Mouse (Mus musculus) kidney, embryonic 15.5 days (tissue): Measurements from ENCODE around the gene Herc2. TPM values are rescaled to one million over a fixed set of nuclear protein-coding genes. Genes with fewer than 3 reads are reported as not detected.
A peak's percentile ranks its signal among the peaks of the same experiment; 100 is the strongest.

Source experiments
- ATAC-seq: fragments of 200-750 bp; cut with Nextera tagmentation; replicated peaks from 2 replicates; pipeline ENCODE4 v1.8.0; 2017; ENCODE audit warnings: moderate TSS enrichment; ENCODE audit not compliant: low FRiP score
- H3K27ac ChIP-seq: fragments of 300-500 bp; sonication (generic); 2 replicates; pipeline ENCODE4 v1.5.1; 2015; ENCODE audit warnings: mild to moderate bottlenecking, inconsistent platforms
- H3K27me3 ChIP-seq: fragments of 300-500 bp; sonication (generic); 2 replicates; pipeline ENCODE4 v1.6.1; 2015; ENCODE audit warnings: inconsistent platforms
- H3K36me3 ChIP-seq: fragments of 300-500 bp; sonication (generic); 2 replicates; pipeline ENCODE4 v1.6.1; 2015; ENCODE audit warnings: inconsistent platforms
- H3K4me1 ChIP-seq: fragments of 300-500 bp; sonication (generic); 2 replicates; pipeline ENCODE4 v1.6.1; 2015; ENCODE audit warnings: inconsistent platforms
- H3K4me2 ChIP-seq: fragments of 300-500 bp; sonication (generic); 2 replicates; pipeline ENCODE4 v1.6.1; 2015; ENCODE audit warnings: moderate library complexity, mild to moderate bottlenecking, inconsistent platforms
- H3K4me3 ChIP-seq: fragments of 300-500 bp; sonication (generic); replicated peaks from 2 replicates; pipeline ENCODE4 v1.5.1; 2015; ENCODE audit warnings: mild to moderate bottlenecking, inconsistent platforms
- H3K9ac ChIP-seq: fragments of 300-500 bp; sonication (generic); 2 replicates; pipeline ENCODE4 v1.6.1; 2015; ENCODE audit warnings: mild to moderate bottlenecking, inconsistent platforms
- H3K9me3 ChIP-seq: fragments of 300-500 bp; sonication (generic); replicated peaks from 2 replicates; pipeline ENCODE4 v1.6.1; 2016; ENCODE audit warnings: inconsistent platforms
- WGBS: fragments of 180-500 bp; shearing (Covaris S2); methylation state at CpG from one replicate; pipeline ENCODE4 v1.1.7; 2015; ENCODE audit warnings: mixed read lengths; 5-methylcytosine and 5-hydroxymethylcytosine counted together
- polyA plus RNA-seq: library from polyadenylated mRNA; unstranded; fragments of >200 nt; fragmentation: Nextera tagmentation; extraction: Ambion mirVana; gene quantifications from 2 replicates; pipeline ENCODE4 v1.2.1, GENCODE M21; 2015

Herc2 gene
- polyA plus RNA-seq, 1 experiment from 2014 or later, result 24.3 TPM

DNA sequence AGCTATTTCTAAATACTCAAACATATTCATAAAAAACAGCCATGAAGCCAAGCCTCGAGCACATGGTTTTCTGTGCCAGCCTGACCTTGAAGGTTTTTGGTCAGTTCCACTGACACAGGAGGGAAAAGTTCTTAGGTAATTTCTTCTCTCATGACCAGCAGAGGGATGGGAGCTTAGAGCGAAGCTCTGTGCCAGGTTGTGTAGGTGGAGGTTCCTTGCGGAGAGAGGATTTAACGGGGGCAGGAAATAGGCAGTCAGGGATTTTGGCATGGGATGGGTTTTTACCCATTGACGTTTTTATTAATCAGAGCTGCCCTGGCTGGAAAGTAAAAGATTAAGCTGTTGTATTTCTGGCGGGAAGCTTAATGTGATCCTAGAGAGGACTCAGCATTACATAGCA lies 170.8 kb downstream of the Herc2 start:
- Histone ChIP-seq H3K27me3 (no peaks in the 10 kb centered on the region), H3K4me2 (no peak overlapping the region), H3K4me1 (no peaks in the 10 kb centered on the region), H3K36me3 (peaks cover 83% of the 10 kb centered on the region), H3K9ac (no peak overlapping the region), H3K9me3 (no peaks in the 10 kb centered on the region), H3K4me3 (no peak overlapping the region), H3K27ac (no peak overlapping the region)
- 90% methylated on average over 6 of the region's 6 CpGs for WGBS
- no peak for ATAC-seq

DNA sequence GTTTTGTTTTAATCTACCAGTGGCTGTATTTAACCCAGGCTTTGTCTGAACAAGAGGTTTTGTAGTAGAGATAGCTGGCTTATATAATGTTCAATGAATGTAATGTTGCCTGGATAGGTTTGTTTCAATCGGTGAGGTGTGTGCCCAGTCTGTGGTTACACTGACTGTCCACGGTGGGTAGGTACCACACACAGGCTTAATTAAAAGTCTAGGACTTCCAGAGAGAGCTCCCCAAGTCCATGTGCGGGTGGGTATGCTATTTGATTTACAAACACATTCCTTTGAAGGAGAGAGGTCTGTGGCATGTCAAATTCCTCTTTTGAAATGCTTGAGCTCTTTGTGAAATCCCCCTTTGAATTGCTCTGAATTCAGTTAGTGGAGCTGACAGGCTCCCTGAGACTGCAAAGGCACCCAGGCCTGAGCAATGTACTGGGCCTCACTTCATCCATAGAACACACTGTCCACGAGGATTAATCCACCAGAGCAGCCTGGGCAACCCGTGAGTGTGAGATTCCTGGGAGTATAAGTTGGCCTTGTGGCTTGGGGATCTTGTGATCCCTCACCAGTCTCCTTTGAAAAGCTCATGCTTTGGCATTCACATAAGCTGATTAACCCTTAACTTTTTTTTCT lies 185.9 kb downstream of the Herc2 start:
- WGBS, result 63% methylated on average over 5 of the region's 5 CpGs
- Histone ChIP-seq H3K9me3 (no peaks in the 10 kb centered on the region), H3K36me3 (peaks cover 26% of the 10 kb centered on the region), H3K4me3 (no peak overlapping the region), H3K4me1 (no peaks in the 10 kb centered on the region), H3K27me3 (no peaks in the 10 kb centered on the region), H3K9ac (no peak overlapping the region), H3K27ac (no peak overlapping the region), H3K4me2 (no peak overlapping the region)
- no peak for ATAC-seq

- Histone ChIP-seq H3K9ac (no peak overlapping the region), H3K4me3 (no peak overlapping the region), H3K36me3 (peaks cover 21% of the 10 kb centered on the region), H3K4me2 (no peak overlapping the region), H3K9me3 (no peaks in the 10 kb centered on the region), H3K27me3 (no peaks in the 10 kb centered on the region), H3K27ac (no peak overlapping the region), H3K4me1 (no peaks in the 10 kb centered on the region)
- 81% methylated on average over 3 of the region's 3 CpGs for WGBS
- no peak for ATAC-seq
These were observed 186.6 kb downstream of the Herc2 start for GRCm38 (mm10) chr7:56236617-56237016.

DNA sequence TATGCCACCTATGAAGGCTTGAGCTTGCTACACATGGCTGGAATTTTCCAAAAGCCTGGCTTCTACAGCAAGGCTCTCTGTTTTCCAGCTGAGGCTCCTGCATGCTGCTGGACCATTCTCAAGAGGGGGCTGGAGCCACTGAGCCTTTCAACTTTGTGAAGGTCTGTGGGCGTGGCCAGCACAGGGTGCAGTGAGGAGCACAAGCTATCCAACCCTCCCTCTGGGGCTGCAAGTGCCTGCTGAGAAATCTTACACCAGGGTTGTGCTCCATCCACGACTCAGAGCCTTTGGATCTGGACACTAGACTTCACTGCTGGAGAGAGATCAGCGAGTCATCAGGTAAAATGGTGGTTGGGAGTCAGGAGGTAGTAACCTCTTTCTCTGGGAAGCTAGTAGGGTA lies 189.5 kb downstream of the Herc2 start, which contains the start of gene Oca2:
TSS of gene Oca2 (plus strand) at position 218 of the 400 bp plus-strand sequence.
- peak; percentile 67 for ATAC-seq
- 33% methylated on average over 3 of the region's 3 CpGs for WGBS

DNA sequence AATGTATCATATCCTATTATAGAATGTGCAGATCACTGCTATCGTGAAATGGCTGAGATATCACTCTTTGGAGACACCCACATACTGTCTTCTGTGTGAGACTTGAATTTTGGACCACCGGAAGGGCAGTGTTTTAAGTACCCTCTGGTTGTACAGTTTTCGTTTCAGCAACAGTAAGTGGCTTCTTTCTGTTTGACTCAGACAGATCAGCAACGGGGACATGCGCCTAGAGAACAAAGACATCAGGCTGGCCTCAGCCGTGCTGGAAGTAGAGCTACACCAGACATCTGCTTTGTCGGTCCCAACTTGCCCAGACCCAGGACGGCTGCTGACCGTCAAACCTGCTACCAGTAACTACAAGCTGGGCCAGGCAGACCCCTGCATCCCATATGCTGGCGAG lies 204.6 kb downstream of the Herc2 start:
- Histone ChIP-seq H3K36me3 (no peaks in the 10 kb centered on the region), H3K9ac (no peak overlapping the region), H3K4me2 (no peak overlapping the region), H3K4me3 (no peak overlapping the region), H3K27ac (no peak overlapping the region), H3K4me1 (no peaks in the 10 kb centered on the region), H3K9me3 (no peaks in the 10 kb centered on the region), H3K27me3 (no peaks in the 10 kb centered on the region)
- no peak for ATAC-seq
- WGBS, result 88% methylated on average over 10 of the region's 10 CpGs

More for the DNA sequence above, 189.5 kb downstream of the Herc2 start, which contains the start of gene Oca2:
- H3K36me3 ChIP-seq, result no peaks in the 10 kb centered on the region
- no peak within 1 kb of the TSS for H3K4me2 ChIP-seq
- H3K9me3 ChIP-seq, result no peaks in the 10 kb centered on the region
- H3K9ac ChIP-seq, result no peak within 1 kb of the TSS
- H3K27me3 ChIP-seq, result no peaks in the 10 kb centered on the region
- H3K27ac ChIP-seq, result no peak within 1 kb of the TSS
- no peak within 1 kb of the TSS for H3K4me3 ChIP-seq
- H3K4me1 ChIP-seq, result no peaks in the 10 kb centered on the region

DNA sequence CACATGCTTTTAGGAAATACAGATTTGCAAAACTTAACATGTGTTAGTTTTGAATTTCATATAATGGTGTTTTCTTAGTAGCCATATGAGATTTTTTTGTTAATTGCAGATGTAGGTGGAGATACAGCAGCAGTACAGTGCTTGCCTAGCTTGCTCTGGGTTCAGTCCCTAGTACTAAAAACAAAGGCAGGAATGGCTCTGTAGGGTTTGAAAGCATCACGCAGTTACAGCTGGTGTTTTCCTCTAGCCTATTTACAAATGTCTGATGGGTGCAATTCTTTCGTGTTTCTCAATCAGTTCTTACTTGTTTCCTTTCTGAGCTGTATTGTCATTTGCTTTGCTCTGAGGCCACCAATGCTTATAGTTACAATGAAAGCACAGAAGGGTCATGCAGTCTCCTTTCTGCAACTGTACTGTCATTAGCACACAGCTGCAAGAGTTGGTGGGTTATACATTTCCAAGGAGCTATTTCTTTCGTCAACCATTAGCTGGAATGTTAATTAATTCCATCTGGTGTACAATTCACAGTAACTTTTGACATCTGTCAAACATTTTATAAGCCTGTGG lies 208.0 kb downstream of the Herc2 start:
- 72% methylated on average over 3 of the region's 3 CpGs for WGBS
- Histone ChIP-seq H3K4me1 (no peaks in the 10 kb centered on the region), H3K27me3 (no peaks in the 10 kb centered on the region), H3K36me3 (no peaks in the 10 kb centered on the region), H3K27ac (no peak overlapping the region), H3K4me2 (no peak overlapping the region), H3K9ac (no peak overlapping the region), H3K4me3 (no peak overlapping the region), H3K9me3 (no peaks in the 10 kb centered on the region)
- no peak for ATAC-seq

DNA sequence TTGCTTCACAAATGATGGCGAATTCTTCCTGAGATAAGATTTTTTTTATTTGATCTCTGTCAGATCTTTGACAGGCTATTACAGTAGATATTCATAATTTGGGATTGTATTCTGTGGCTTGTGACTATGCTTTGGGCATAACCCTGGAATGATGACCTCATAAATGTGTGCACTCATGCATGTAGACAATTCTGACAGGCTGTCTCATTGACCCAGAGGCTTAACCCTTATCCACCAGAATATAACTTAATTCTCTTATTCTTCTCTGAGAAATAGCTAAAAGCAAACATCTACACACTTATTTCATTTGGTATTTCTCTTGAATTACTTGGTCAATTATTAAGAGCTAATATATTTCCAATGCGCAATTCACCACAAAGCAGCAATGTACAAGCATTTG lies 227.5 kb downstream of the Herc2 start:
- Histone ChIP-seq H3K36me3 (no peaks in the 10 kb centered on the region), H3K4me3 (no peak overlapping the region), H3K9me3 (no peaks in the 10 kb centered on the region), H3K9ac (no peak overlapping the region), H3K4me1 (no peaks in the 10 kb centered on the region), H3K27ac (no peak overlapping the region), H3K27me3 (no peaks in the 10 kb centered on the region), H3K4me2 (no peak overlapping the region)
- 87% methylated on average over 2 of the region's 2 CpGs for WGBS
- ATAC-seq, result no peak

Other genes starting within 250 kb of the Herc2 start
- 106 and 112 TPM in 2 replicates for gene Cyfip1, start 208.5 kb upstream of the Herc2 start, polyA plus RNA-seq
- gene Nipa2, start 87.7 kb upstream of the Herc2 start, polyA plus RNA-seq, result 45.5 and 48.3 TPM in 2 replicates
- gene Nipa1, start 30.2 kb upstream of the Herc2 start, polyA plus RNA-seq, result 5.8 and 6.5 TPM in 2 replicates
- gene Oca2, start 189.6 kb downstream of the Herc2 start, polyA plus RNA-seq, result 0.05 TPM in 1 of 2 replicates, not detected in the other